Mouse (Mus musculus): ENCODE measurements around the gene Afm.

DNA sequence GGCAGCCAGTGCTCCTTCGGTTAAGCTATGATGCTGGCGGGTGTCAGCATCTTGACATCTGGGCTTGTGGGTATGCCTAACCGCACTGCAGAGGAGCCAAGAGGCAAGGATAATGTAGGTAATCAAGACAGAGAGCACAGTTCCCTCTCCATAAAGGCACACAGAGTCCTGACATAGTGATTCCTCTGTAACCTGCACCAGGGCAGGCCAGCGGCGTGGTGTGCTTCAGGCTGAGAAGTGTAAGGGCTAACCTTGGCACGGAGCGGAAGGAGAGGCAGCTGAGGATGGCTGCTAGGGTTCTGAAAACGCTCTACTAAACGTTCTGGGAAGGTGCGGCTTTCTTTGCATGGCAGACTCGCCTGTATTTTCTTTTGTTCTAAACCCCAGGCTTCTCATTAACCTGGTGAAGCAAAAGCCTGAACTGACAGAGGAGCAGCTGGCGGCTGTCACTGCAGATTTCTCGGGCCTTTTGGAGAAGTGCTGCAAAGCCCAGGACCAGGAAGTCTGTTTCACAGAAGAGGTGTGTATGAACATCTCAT lies 11.3 kb upstream of the Afm start:
- TF ChIP-seq POLR2A (IDR thresholded peaks at IDR 0.05; ENCODE audit: extremely low read depth, insufficient read depth, low read length): no peak
- TF ChIP-seq CTCF (IDR thresholded peaks at IDR 0.05; ENCODE audit: extremely low read depth, insufficient read depth, low read length): no peak
